Mouse (Mus musculus) limb, embryonic 11.5 days (tissue): ENCODE data around the gene Acsl4. TPM values are rescaled to one million over a fixed set of nuclear protein-coding genes. Genes with fewer than 3 reads are reported as not detected.

Source experiments
- ATAC-seq: fragments of 200-750 bp; cut with Nextera tagmentation; 2 replicates; pipeline ENCODE4 v1.8.0; 2017; ENCODE audit warnings: low read depth; ENCODE audit not compliant: insufficient number of reproducible peaks, low FRiP score, low TSS enrichment
- DNase-seq: peaks from one replicate; pipeline ENCODE4 v3.0.0-alpha.2; 2015; ENCODE audit warnings: low spot score
- H3K27ac ChIP-seq: fragments of 300-500 bp; sonication (generic); replicated peaks from 2 replicates; pipeline ENCODE4 v1.5.1; 2014; ENCODE audit warnings: low read depth, mild to moderate bottlenecking, low read length
- H3K27me3 ChIP-seq: fragments of 300-500 bp; sonication (generic); 2 replicates; pipeline ENCODE4 v1.6.1; 2014; ENCODE audit warnings: mild to moderate bottlenecking, low read length, mixed read lengths; ENCODE audit not compliant: control insufficient read depth, insufficient read depth
- H3K36me3 ChIP-seq: fragments of 300-500 bp; sonication (generic); 2 replicates; pipeline ENCODE4 v1.6.1; 2014; ENCODE audit warnings: mild to moderate bottlenecking, low read length, moderate library complexity, mixed read lengths; ENCODE audit not compliant: control insufficient read depth, insufficient read depth
- H3K4me1 ChIP-seq: fragments of 300-500 bp; sonication (generic); 2 replicates; pipeline ENCODE4 v1.6.1; 2014; ENCODE audit warnings: low read length, mixed read lengths; ENCODE audit not compliant: control insufficient read depth, insufficient read depth
- H3K4me2 ChIP-seq: fragments of 300-500 bp; sonication (generic); 2 replicates; pipeline ENCODE4 v1.6.1; 2014; ENCODE audit warnings: low read depth, mild to moderate bottlenecking, moderate library complexity; ENCODE audit not compliant: severe bottlenecking
- H3K4me3 ChIP-seq: fragments of 300-500 bp; sonication (generic); 2 replicates; pipeline ENCODE4 v1.5.1; 2014; ENCODE audit warnings: low read depth, low read length
- H3K9ac ChIP-seq: fragments of 300-500 bp; sonication (generic); 2 replicates; pipeline ENCODE4 v1.6.1; 2014; ENCODE audit warnings: mild to moderate bottlenecking, low read length
- H3K9me3 ChIP-seq: fragments of 300-500 bp; sonication (generic); 2 replicates; pipeline ENCODE4 v1.6.1; 2016; ENCODE audit warnings: low read length; ENCODE audit not compliant: control insufficient read depth
- WGBS: fragments of 180-500 bp; shearing (Covaris S2); extraction: QIAGEN DNeasy Blood & Tissue Kit; methylation state at CpG from one replicate; pipeline ENCODE4 v1.1.7; 2014; 5-methylcytosine and 5-hydroxymethylcytosine counted together
- polyA plus RNA-seq: library from polyadenylated mRNA; unstranded; fragments of >200 nt; fragmentation: Nextera tagmentation; extraction: Ambion mirVana; gene quantifications from 2 replicates; pipeline ENCODE4 v1.2.1, GENCODE M21; 2014

Gene Acsl4
- polyA plus RNA-seq, 1 experiment from 2014 or later, result 13.8 TPM

DNA sequence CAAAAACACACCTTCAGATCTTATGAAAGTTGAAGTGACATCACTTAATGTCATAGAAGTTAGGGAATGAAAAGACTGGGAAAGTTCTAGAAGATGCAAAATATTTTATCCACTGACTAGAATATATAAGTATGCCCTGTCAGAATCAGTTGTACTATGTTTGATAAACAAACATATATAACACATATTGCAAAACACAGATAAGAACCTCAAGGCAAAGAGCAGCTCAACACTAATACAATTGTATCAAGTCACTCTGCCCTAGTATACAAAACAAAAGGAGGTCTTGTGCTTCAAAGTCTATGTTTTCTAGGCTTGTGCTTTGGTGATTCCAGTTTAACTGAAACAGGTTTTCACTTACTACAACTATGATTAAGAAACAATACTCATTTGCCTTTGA lies 12.8 kb upstream of the Acsl4 start:
- no peak for ATAC-seq
- no peak overlapping the region for H3K27ac ChIP-seq
- H3K4me3 ChIP-seq, result no peak overlapping the region
- DNase-seq, result no peak
- H3K27me3 ChIP-seq, result peaks cover 2% of the 10 kb centered on the region; the same call in 1 of the 2 replicates
- no peak overlapping the region for H3K9ac ChIP-seq
- no peaks in the 10 kb centered on the region for H3K9me3 ChIP-seq
- no peaks in the 10 kb centered on the region for H3K4me1 ChIP-seq
- no peak overlapping the region for H3K4me2 ChIP-seq
- no peaks in the 10 kb centered on the region for H3K36me3 ChIP-seq

DNA sequence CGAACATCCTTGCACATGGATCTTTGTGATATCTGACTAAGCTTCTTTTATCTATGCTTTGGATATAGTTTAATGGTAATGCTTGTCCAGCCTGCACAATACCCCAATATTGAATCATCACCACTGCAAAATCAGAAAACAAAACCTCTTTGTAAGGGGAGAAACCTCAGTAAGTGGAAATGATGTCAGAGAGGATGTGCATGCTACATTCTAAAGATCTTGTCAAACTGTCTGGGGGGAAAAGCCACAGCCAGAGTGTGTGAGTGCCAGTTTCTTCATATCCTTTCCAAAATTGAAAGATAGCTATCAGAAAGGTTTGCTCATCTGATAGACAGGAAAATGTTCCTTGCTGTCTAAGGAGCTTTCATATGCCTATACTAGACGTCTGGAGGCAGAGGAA lies 8.3 kb upstream of the Acsl4 start:
- Histone ChIP-seq H3K4me1 (no peaks in the 10 kb centered on the region), H3K4me2 (no peak overlapping the region), H3K9me3 (no peaks in the 10 kb centered on the region), H3K36me3 (no peaks in the 10 kb centered on the region), H3K27ac (no peak overlapping the region), H3K9ac (no peak overlapping the region), H3K27me3 (no peaks in the 10 kb centered on the region), H3K4me3 (no peak overlapping the region)
- DNase-seq (no peak), ATAC-seq (no peak)
- 67% methylated on average over 2 of the region's 2 CpGs for WGBS

DNA sequence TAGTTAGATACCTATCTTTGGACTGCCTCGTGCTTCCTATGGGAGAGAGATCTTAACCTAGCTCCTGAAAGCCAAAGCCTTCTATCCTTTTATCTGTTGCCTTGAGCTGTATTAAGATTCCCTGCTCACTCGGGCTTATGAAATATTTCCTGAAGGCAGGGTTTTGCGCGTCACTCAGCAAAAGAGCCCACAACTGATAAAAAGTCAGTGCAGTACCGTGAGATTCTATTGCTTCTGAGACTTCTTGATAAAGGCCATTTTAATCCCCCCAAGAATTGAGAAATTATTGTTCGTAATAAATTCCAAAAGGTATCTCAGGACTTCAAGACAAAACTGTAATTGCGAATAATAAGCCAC lies 552 bp upstream of the Acsl4 start:
- WGBS, result 41% methylated on average over 7 of the region's 7 CpGs
- Histone ChIP-seq H3K27me3 (peaks cover 10% of the 10 kb centered on the region), H3K4me3 (peak overlapping the region; percentile 42), H3K9ac (peak overlapping the region; percentile 52), H3K9me3 (no peaks in the 10 kb centered on the region), H3K27ac (0 out of 2 replicates have a peak overlapping the region, but pooled peaks have one; percentile 30), H3K36me3 (no peaks in the 10 kb centered on the region), H3K4me1 (no peaks in the 10 kb centered on the region), H3K4me2 (peak overlapping the region; percentile 42)
- DNase-seq (no peak), ATAC-seq (no peak)

DNA sequence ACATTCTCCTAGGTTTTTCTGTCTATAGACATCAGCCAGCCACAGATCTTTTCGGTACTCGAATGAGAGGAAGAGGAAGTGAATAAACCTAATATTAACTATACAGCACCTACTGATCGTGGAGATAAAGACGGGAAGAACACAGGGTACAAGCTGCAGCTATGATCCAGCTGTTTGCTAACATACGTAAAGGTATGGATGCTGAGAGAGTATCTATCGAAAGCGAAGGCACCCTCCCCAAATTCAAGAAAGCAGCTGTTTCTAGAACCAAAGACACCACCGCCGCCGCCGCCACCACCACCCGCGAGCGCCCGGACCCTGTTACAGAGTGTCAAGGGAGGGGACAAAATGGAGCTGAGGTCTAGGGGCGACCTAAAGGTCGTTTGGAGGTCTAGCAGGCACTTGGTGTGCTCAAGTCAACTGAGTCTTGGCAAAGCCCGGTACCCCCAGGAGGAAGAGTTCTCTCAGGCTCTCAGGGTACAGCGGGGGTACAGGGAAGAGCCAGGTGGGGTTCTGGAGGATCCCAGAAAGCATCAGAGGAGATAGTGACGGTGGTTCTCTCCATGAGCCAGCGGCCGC lies 665 bp downstream of the Acsl4 start:
- Histone ChIP-seq H3K9ac (peak overlapping the region; percentile 43), H3K4me3 (peak overlapping the region; percentile 53), H3K27ac (0 out of 2 replicates have a peak overlapping the region, but pooled peaks have one; percentile 39), H3K4me2 (peak overlapping the region; percentile 50), H3K36me3 (no peaks in the 10 kb centered on the region), H3K27me3 (peaks cover 10% of the 10 kb centered on the region), H3K4me1 (no peaks in the 10 kb centered on the region), H3K9me3 (no peaks in the 10 kb centered on the region)
- WGBS, result 20% methylated on average over 22 of the region's 22 CpGs
- peak; percentile 28 for DNase-seq
- peak; percentile 33 for ATAC-seq

DNA sequence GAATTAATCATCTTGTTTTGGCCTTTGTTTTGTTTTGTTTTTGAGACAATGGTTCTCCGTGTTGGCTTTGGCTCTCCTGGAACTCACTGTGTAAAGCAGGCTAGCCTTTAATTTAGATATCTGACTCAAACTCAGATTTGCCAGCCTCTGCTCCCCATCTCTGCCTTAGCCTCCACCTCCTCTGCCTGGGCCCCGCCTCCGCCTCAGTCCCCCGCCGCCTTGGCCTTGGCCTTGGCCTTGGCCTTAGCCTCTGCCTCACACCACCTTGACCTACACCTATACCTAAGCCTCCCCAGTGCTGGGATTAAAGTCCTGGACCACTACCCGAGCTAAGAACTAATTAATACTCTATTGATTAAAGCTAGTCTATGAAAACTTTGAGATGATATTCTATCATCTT lies 2.2 kb downstream of the Acsl4 start:
- Histone ChIP-seq H3K4me2 (no peak overlapping the region), H3K9ac (no peak overlapping the region), H3K4me1 (no peaks in the 10 kb centered on the region), H3K9me3 (no peaks in the 10 kb centered on the region), H3K27me3 (peaks cover 10% of the 10 kb centered on the region), H3K4me3 (no peak overlapping the region), H3K27ac (no peak overlapping the region), H3K36me3 (no peaks in the 10 kb centered on the region)
- ATAC-seq, result no peak
- WGBS, result 84% methylated on average over 6 of the region's 6 CpGs
- no peak for DNase-seq

- Histone ChIP-seq H3K9ac (no peak overlapping the region), H3K4me3 (no peak overlapping the region), H3K27ac (no peak overlapping the region), H3K36me3 (no peaks in the 10 kb centered on the region), H3K4me1 (no peaks in the 10 kb centered on the region), H3K4me2 (no peak overlapping the region), H3K27me3 (peaks cover 10% of the 10 kb centered on the region), H3K9me3 (no peaks in the 10 kb centered on the region)
- ATAC-seq (no peak), DNase-seq (no peak)
- WGBS, result 77% methylated on average over 1 of the region's 1 CpGs
Measured at GRCm38 (mm10) chrX:142387634-142388033, 2.7 kb downstream of the Acsl4 start.

GRCm38 (mm10) chrX:142384918-142385317 lies 5.4 kb downstream of the Acsl4 start:
- H3K36me3 ChIP-seq, result no peaks in the 10 kb centered on the region
- H3K4me3 ChIP-seq, result no peak overlapping the region
- H3K27me3 ChIP-seq, result no peaks in the 10 kb centered on the region; the same call in 1 of the 2 replicates
- no peaks in the 10 kb centered on the region for H3K9me3 ChIP-seq
- DNase-seq (no peak), ATAC-seq (no peak)
- no peak overlapping the region for H3K9ac ChIP-seq
- H3K4me1 ChIP-seq, result no peaks in the 10 kb centered on the region
- 87% methylated on average over 3 of the region's 3 CpGs for WGBS
- no peak overlapping the region for H3K27ac ChIP-seq
- H3K4me2 ChIP-seq, result no peak overlapping the region

GRCm38 (mm10) chrX:142379894-142380293 lies 10.4 kb downstream of the Acsl4 start:
- H3K27ac ChIP-seq, result no peak overlapping the region
- no peak for ATAC-seq
- H3K4me1 ChIP-seq, result no peaks in the 10 kb centered on the region
- H3K9me3 ChIP-seq, result no peaks in the 10 kb centered on the region
- no peak overlapping the region for H3K4me3 ChIP-seq
- no peak overlapping the region for H3K9ac ChIP-seq
- H3K36me3 ChIP-seq, result no peaks in the 10 kb centered on the region
- H3K27me3 ChIP-seq, result no peaks in the 10 kb centered on the region
- WGBS, result 88% methylated on average over 6 of the region's 6 CpGs
- no peak for DNase-seq
- no peak overlapping the region for H3K4me2 ChIP-seq

DNA sequence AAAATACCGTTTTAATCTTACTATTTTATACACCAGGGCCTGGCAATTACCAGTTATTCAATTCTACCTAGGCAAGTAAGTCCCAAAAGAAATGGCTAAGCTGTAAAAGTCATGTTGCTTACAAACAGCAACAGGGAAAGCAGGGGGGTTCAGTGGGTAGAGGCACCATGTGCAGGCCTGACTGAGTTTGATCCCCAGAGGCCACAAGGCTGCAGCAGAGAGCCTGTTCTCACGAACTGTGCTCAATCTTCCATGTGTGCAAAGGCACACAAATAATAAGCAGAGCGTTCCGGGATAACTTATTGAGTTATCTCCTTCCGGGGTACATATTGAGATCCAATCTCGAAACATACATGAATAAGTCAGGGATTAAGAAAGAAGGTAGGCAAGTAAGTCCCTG lies 12.3 kb downstream of the Acsl4 start:
- Histone ChIP-seq H3K4me1 (no peaks in the 10 kb centered on the region), H3K36me3 (no peaks in the 10 kb centered on the region), H3K27ac (no peak overlapping the region), H3K9ac (no peak overlapping the region), H3K4me3 (no peak overlapping the region), H3K4me2 (no peak overlapping the region), H3K27me3 (no peaks in the 10 kb centered on the region), H3K9me3 (no peaks in the 10 kb centered on the region)
- DNase-seq, result no peak
- 92% methylated on average over 6 of the region's 6 CpGs for WGBS
- no peak for ATAC-seq
